Mouse (Mus musculus): ENCODE measurements around the gene Grik4. TPM values are rescaled to one million over a fixed set of nuclear protein-coding genes. Genes with fewer than 3 reads are reported as not detected.

Gene Grik4
- polyA plus RNA-seq, 1 experiment = 2.8 TPM

DNA sequence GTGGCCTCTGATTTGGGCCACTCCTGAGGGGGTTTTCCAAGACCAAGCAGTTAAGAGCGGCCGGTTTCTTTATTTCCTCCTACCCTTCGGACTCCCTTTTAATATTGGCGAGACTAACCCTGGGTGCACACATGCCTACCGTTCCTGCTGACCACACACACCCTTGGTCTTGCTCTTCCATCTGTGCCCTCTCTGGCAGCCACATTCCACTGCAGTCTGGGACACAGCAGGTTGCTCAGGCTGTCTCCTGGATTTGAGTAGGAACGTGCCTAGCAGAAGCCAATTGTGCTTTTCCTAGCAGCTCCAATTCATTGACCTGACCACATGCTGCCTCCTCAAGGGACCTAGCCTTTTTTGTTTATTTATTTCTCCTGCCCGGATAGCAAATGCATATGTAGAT is 365.8 kb downstream of the Grik4 start:
- H3K4me3 ChIP-seq (ENCODE audit: control insufficient read depth, low read depth, low read length) = no peak overlapping the region
- H3K27ac ChIP-seq (ENCODE audit: control insufficient read depth, insufficient read depth, low read depth, low read length) = no peak overlapping the region
- H3K27me3 ChIP-seq (ENCODE audit: control insufficient read depth, insufficient read depth, low read length) = no peaks in the 10 kb centered on the region
- no peaks in the 10 kb centered on the region for H3K4me1 ChIP-seq (ENCODE audit: control insufficient read depth, insufficient read depth, low read length)
- no peaks in the 10 kb centered on the region for H3K36me3 ChIP-seq (ENCODE audit: control insufficient read depth, insufficient read depth, low read length)
- no peak for TF ChIP-seq CTCF (IDR thresholded peaks at IDR 0.05; ENCODE audit: control insufficient read depth, insufficient read depth, insufficient replicate concordance, low read depth, low read length)
- TF ChIP-seq POLR2A (IDR thresholded peaks at IDR 0.05; ENCODE audit: control insufficient read depth, low read depth, low read length) = no peak

DNA sequence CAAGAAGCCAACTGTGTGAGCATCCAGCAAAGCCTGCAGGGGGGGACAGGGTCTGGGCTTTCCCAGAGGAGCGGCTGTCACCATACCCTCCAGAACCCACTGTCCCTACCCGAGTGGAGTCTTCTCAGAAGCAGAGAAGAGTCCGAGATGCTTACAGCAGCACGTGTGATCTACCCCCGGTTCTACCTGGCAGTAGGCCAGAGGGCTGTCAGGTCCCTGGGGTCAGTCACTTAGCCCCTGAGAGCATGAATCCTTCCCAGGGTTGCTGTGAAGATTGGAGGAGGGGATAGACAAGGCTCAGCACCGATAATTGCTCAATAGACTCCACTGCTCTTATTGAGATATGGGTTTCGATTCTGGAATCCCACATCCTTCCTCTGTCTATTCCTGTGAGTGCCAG is 366.2 kb downstream of the Grik4 start:
- TF ChIP-seq POLR2A (IDR thresholded peaks at IDR 0.05; ENCODE audit: control insufficient read depth, low read depth, low read length) (no peak), CTCF (IDR thresholded peaks at IDR 0.05; ENCODE audit: control insufficient read depth, insufficient read depth, insufficient replicate concordance, low read depth, low read length) (no peak)
- Histone ChIP-seq H3K4me3 (ENCODE audit: control insufficient read depth, low read depth, low read length) (no peak overlapping the region), H3K27me3 (ENCODE audit: control insufficient read depth, insufficient read depth, low read length) (no peaks in the 10 kb centered on the region), H3K4me1 (ENCODE audit: control insufficient read depth, insufficient read depth, low read length) (no peaks in the 10 kb centered on the region), H3K27ac (ENCODE audit: control insufficient read depth, insufficient read depth, low read depth, low read length) (no peak overlapping the region), H3K36me3 (ENCODE audit: control insufficient read depth, insufficient read depth, low read length) (no peaks in the 10 kb centered on the region)

DNA sequence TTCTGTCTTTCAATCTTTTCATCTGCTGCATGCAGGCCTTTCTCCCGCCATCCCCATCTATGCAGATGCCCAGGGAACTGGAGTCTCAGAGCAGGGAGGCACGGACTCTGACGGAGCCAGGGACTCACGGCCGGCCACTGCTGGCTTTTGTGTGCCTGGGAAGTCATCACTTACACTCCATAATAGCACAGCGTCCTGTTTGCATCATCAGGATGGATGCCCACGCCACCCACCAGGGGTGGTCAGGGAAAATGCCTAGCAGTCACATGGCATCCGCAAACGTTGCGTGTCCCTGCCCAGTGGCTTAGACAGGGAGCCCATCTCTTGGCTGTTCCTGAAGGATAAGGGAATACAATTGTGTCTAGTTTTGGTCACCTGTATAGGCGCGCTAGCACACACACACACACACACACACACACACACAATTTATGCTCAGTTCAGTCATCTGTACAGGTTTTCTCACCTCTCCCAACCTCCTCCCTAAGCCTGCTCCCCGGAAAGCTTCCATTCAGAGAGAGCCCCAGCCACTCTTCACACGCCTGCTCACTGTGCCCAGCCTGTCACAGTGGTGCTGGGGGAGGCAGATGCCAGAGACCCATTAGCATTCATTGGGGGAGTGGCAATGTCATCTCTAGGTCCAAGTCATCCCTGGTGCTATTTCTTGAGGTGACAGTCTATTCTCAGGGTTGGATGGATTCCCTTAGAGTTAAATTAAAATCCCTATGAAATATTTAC is 370.5 kb downstream of the Grik4 start:
- Histone ChIP-seq H3K27ac (ENCODE audit: control insufficient read depth, insufficient read depth, low read depth, low read length) (no peak overlapping the region), H3K27me3 (ENCODE audit: control insufficient read depth, insufficient read depth, low read length) (no peaks in the 10 kb centered on the region), H3K36me3 (ENCODE audit: control insufficient read depth, insufficient read depth, low read length) (no peaks in the 10 kb centered on the region), H3K4me1 (ENCODE audit: control insufficient read depth, insufficient read depth, low read length) (no peaks in the 10 kb centered on the region), H3K4me3 (ENCODE audit: control insufficient read depth, low read depth, low read length) (no peak overlapping the region)
- TF ChIP-seq POLR2A (IDR thresholded peaks at IDR 0.05; ENCODE audit: control insufficient read depth, low read depth, low read length) (no peak), CTCF (IDR thresholded peaks at IDR 0.05; ENCODE audit: control insufficient read depth, insufficient read depth, insufficient replicate concordance, low read depth, low read length) (no peak)

DNA sequence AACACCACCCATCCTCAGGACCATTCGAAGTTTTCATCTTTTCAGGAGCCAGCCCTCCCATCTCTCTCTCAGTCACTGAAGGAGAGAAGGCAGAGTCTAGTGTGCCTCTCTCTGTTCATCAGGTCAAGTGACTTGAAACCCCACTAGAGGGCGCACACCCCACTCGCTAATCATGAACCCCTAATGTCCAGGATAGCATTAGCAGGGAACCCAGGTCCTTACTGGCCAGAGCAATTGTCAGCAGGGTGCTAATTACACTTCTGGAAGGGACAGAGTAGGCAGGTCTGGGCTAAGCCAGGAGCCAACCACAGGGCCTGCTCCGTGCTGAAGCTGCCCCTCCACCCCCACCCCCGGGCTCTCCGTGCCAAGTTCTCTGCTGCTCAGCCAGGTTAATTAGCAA is 371.1 kb downstream of the Grik4 start:
- TF ChIP-seq CTCF (IDR thresholded peaks at IDR 0.05; ENCODE audit: control insufficient read depth, insufficient read depth, insufficient replicate concordance, low read depth, low read length) (peak; percentile 38; the same call in 1 of the 2 replicates), POLR2A (IDR thresholded peaks at IDR 0.05; ENCODE audit: control insufficient read depth, low read depth, low read length) (no peak)
- Histone ChIP-seq H3K27me3 (ENCODE audit: control insufficient read depth, insufficient read depth, low read length) (no peaks in the 10 kb centered on the region), H3K4me1 (ENCODE audit: control insufficient read depth, insufficient read depth, low read length) (no peaks in the 10 kb centered on the region), H3K27ac (ENCODE audit: control insufficient read depth, insufficient read depth, low read depth, low read length) (no peak overlapping the region), H3K36me3 (ENCODE audit: control insufficient read depth, insufficient read depth, low read length) (no peaks in the 10 kb centered on the region), H3K4me3 (ENCODE audit: control insufficient read depth, low read depth, low read length) (no peak overlapping the region)

DNA sequence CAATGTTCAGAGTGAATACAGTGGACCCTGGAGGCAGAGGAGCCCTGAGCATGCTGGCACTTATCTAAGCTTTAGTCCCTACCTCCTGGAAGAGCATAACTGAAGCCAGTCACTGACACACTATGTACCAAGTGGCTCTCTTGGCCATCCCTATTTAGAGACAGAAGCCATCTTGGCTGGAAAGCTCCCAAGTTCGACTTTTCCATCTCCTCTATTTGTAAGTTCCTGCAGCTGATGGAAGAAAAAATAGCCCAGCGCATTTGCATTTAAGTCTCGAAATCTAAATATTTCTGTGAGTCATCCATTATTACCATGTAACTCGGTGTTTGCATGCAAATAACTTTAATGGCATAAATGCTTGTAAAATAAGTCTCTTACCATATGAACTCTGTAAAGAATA is 378.4 kb downstream of the Grik4 start:
- Histone ChIP-seq H3K4me1 (ENCODE audit: control insufficient read depth, insufficient read depth, low read length) (no peaks in the 10 kb centered on the region; the same call in 1 of the 2 replicates), H3K4me3 (ENCODE audit: control insufficient read depth, low read depth, low read length) (no peak overlapping the region), H3K36me3 (ENCODE audit: control insufficient read depth, insufficient read depth, low read length) (no peaks in the 10 kb centered on the region), H3K27ac (ENCODE audit: control insufficient read depth, insufficient read depth, low read depth, low read length) (no peak overlapping the region), H3K27me3 (ENCODE audit: control insufficient read depth, insufficient read depth, low read length) (no peaks in the 10 kb centered on the region)
- no peak for TF ChIP-seq POLR2A (IDR thresholded peaks at IDR 0.05; ENCODE audit: control insufficient read depth, low read depth, low read length)
- no peak for TF ChIP-seq CTCF (IDR thresholded peaks at IDR 0.05; ENCODE audit: control insufficient read depth, insufficient read depth, insufficient replicate concordance, low read depth, low read length)

DNA sequence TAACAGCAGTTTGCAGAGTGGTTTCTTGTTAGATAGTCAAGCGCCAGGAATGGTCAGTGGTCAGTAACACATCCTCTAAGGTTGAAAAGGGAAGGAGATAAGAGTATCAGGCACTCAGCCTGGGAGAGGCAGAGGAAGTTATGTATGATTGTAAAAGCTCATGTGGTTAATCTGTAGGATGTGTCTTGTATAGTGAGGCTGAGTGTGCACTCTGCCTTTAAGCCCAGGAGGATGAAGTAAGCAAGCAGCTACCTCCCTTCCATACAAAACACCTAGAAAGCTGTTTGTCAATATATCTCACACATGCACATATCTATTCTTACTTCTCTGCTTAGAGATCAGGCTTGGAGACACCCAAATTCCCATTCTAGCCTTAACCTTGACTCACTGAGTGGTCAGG is 389.1 kb downstream of the Grik4 start:
- Histone ChIP-seq H3K4me1 (ENCODE audit: control insufficient read depth, insufficient read depth, low read length) (no peaks in the 10 kb centered on the region), H3K36me3 (ENCODE audit: control insufficient read depth, insufficient read depth, low read length) (no peaks in the 10 kb centered on the region), H3K4me3 (ENCODE audit: control insufficient read depth, low read depth, low read length) (no peak overlapping the region), H3K27me3 (ENCODE audit: control insufficient read depth, insufficient read depth, low read length) (no peaks in the 10 kb centered on the region), H3K27ac (ENCODE audit: control insufficient read depth, insufficient read depth, low read depth, low read length) (no peak overlapping the region)
- TF ChIP-seq POLR2A (IDR thresholded peaks at IDR 0.05; ENCODE audit: control insufficient read depth, low read depth, low read length) = no peak
- TF ChIP-seq CTCF (IDR thresholded peaks at IDR 0.05; ENCODE audit: control insufficient read depth, insufficient read depth, insufficient replicate concordance, low read depth, low read length) = no peak

DNA sequence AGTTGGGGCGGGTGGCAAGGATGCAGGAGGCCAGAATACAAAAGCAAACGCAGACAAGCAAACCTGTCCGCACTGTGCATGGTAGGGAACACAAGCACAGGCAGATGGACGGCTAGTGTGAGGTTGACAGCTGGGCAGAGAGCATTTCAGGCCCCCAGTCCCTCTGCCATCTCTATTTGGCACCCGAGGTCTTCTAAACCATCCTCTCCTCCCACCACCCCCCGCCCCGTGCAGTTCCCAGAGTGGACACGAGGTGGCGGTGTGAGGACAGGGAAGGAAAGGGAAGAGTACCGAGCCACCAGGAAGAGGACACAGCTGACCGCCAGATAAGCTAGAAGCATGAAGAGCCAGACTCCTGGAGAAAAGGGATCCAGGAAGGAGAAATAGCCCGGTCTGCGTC is 394.2 kb downstream of the Grik4 start:
- Histone ChIP-seq H3K4me3 (ENCODE audit: control insufficient read depth, low read depth, low read length) (no peak overlapping the region), H3K27me3 (ENCODE audit: control insufficient read depth, insufficient read depth, low read length) (no peaks in the 10 kb centered on the region), H3K4me1 (ENCODE audit: control insufficient read depth, insufficient read depth, low read length) (no peaks in the 10 kb centered on the region), H3K27ac (ENCODE audit: control insufficient read depth, insufficient read depth, low read depth, low read length) (no peak overlapping the region), H3K36me3 (ENCODE audit: control insufficient read depth, insufficient read depth, low read length) (no peaks in the 10 kb centered on the region)
- TF ChIP-seq POLR2A (IDR thresholded peaks at IDR 0.05; ENCODE audit: control insufficient read depth, low read depth, low read length) (no peak), CTCF (IDR thresholded peaks at IDR 0.05; ENCODE audit: control insufficient read depth, insufficient read depth, insufficient replicate concordance, low read depth, low read length) (peak; percentile 78)
